Mouse (Mus musculus) kidney, postnatal 0 days (tissue): Measurements from ENCODE around the gene Iqch. TPM values are rescaled to one million over a fixed set of nuclear protein-coding genes. Genes with fewer than 3 reads are reported as not detected.
"Not testable (repeated sequence)": the region's sequence is repeated elsewhere in the genome, so short reads cannot be mapped to it uniquely, and the experiment has no call there.

Experiments
- ATAC-seq: fragments of 200-750 bp; cut with Nextera tagmentation; replicated peaks from 2 replicates; pipeline ENCODE4 v1.8.0; 2017; ENCODE audit warnings: low read depth, moderate number of reproducible peaks, moderate TSS enrichment, moderate library complexity; ENCODE audit not compliant: low FRiP score
- DNase-seq: peaks from one replicate; pipeline ENCODE4 v3.0.0-alpha.2; 2016; ENCODE audit warnings: low spot score
- H3K27ac ChIP-seq: fragments of 300-500 bp; sonication (generic); 2 replicates; pipeline ENCODE4 v1.5.1; 2014; ENCODE audit warnings: mild to moderate bottlenecking
- H3K27me3 ChIP-seq: fragments of 300-500 bp; sonication (generic); 2 replicates; pipeline ENCODE4 v1.6.1; 2014; ENCODE audit warnings: low read length, mixed read lengths; ENCODE audit not compliant: insufficient read depth
- H3K36me3 ChIP-seq: fragments of 300-500 bp; sonication (generic); 2 replicates; pipeline ENCODE4 v1.6.1; 2014; ENCODE audit warnings: low read length, mixed read lengths; ENCODE audit not compliant: insufficient read depth
- H3K4me1 ChIP-seq: fragments of 300-500 bp; sonication (generic); replicated peaks from 2 replicates; pipeline ENCODE4 v1.6.1; 2014; ENCODE audit warnings: antibody characterized with exemption, low read length, mixed read lengths; ENCODE audit not compliant: insufficient read depth
- H3K4me2 ChIP-seq: fragments of 300-500 bp; sonication (generic); 2 replicates; pipeline ENCODE4 v1.6.1; 2014; ENCODE audit warnings: mild to moderate bottlenecking, low read length, moderate library complexity, mixed read lengths
- H3K4me3 ChIP-seq: fragments of 300-500 bp; sonication (generic); replicated peaks from 2 replicates; pipeline ENCODE4 v1.5.1; 2014; ENCODE audit warnings: low read depth, low read length
- H3K9ac ChIP-seq: fragments of 300-500 bp; sonication (generic); 2 replicates; pipeline ENCODE4 v1.6.1; 2014; ENCODE audit warnings: low read depth, low read length
- H3K9me3 ChIP-seq: fragments of 300-500 bp; sonication (generic); replicated peaks from 2 replicates; pipeline ENCODE4 v1.6.1; 2016; ENCODE audit warnings: low read length, inconsistent platforms, mixed read lengths
- CTCF ChIP-seq: IDR thresholded peaks from 2 replicates; pipeline ENCODE4 v1.5.1; 2016; ENCODE audit warnings: antibody characterized with exemption, low read depth, mild to moderate bottlenecking, moderate library complexity
- WGBS: fragments of 180-500 bp; shearing (Covaris S2); extraction: QIAGEN DNeasy Blood & Tissue Kit; methylation state at CpG from one replicate; pipeline ENCODE4 v1.1.7; 2014; 5-methylcytosine and 5-hydroxymethylcytosine counted together
- polyA plus RNA-seq: library from polyadenylated mRNA; unstranded; fragments of >200 nt; fragmentation: Nextera tagmentation; extraction: Ambion mirVana; gene quantifications from 2 replicates; pipeline ENCODE4 v1.2.1, GENCODE M21; 2015

Iqch gene
- polyA plus RNA-seq, 1 experiment from 2014 or later: 0.11 TPM

DNA sequence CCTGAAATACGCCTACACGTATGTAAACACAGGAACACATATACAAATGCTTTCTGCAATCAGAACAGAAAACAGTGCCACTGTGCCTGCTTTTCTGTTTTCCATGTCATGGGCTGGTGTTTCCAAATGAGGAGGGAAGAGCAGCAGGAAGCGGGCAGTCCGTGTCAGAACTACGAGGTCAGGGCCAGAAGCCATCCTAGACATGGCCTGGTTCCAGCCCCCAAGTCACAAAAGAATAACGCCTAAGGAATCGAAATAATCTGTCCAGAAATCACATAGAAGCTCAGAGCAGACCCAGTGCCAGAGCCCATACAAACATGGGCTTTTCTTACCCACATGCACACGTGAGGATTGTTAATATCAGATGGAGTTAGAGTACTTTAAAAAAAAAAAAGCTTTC is 45.4 kb downstream of the Iqch start:
- no peak for TF ChIP-seq CTCF
- DNase-seq: no peak
- Histone ChIP-seq H3K9ac (no peak overlapping the region), H3K4me3 (no peak overlapping the region), H3K9me3 (no peaks in the 10 kb centered on the region), H3K27me3 (no peaks in the 10 kb centered on the region), H3K4me2 (no peak overlapping the region), H3K4me1 (no peaks in the 10 kb centered on the region), H3K27ac (no peak overlapping the region), H3K36me3 (no peaks in the 10 kb centered on the region)
- ATAC-seq: no peak
- 70% methylated on average over 8 of the region's 8 CpGs for whole genome bisulfite sequencing

DNA sequence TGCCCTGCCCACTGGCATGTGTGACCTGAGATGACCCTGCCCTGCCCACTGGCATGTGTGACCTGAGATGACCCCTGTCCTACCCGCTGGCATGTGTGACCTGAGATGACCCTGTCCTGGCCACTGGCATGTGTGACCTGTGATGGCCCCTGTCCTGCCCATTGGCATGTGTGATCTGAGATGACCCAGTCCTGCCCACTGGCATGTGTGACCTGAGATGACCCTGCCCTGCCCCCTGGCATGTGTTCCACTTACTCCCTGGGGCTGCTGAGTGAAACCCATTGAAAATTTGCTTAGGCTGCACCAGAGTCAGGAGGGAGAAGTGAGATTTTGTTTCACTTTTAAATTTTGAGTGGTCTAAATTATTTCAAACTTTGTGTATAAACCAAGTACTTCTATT is 46.0 kb downstream of the Iqch start:
- Histone ChIP-seq H3K4me3 (no peak overlapping the region), H3K27ac (no peak overlapping the region)
- WGBS: 74% methylated on average over 1 of the region's 1 CpGs

DNA sequence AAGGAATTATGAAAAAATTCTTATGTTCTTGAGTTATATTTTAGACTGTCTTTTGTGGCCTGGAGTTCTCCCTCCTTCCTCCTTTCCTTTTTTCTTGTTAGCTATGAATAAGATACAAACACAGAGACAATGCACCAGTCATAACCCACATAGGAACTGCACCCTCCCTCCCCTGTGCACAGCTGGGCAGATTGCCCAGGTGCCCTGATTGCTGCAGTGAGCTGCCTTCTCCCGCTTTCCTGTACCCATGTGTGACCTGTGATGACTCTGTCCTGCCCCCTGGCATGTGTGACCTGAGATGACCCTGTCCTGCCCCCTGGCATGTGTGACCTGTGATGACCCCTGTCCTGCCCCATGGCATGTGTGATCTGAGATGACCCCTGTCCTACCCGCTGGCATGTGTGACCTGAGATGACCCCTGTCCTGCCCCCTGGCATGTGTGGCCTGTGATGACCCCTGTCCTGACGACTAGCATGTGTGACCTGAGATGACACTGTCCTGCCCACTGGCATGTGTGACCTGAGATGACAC is 46.8 kb downstream of the Iqch start:
- H3K27me3 ChIP-seq: no peaks in the 10 kb centered on the region
- H3K4me3 ChIP-seq: no peak overlapping the region
- no peak for ATAC-seq
- H3K9ac ChIP-seq: no peak overlapping the region
- H3K4me2 ChIP-seq: no peak overlapping the region
- no peaks in the 10 kb centered on the region for H3K36me3 ChIP-seq
- TF ChIP-seq CTCF: no peak
- no peaks in the 10 kb centered on the region for H3K9me3 ChIP-seq
- WGBS: 64% methylated on average over 3 of the region's 3 CpGs
- no peak for DNase-seq
- no peaks in the 10 kb centered on the region for H3K4me1 ChIP-seq
- no peak overlapping the region for H3K27ac ChIP-seq

More for the DNA sequence above, 46.0 kb downstream of the Iqch start:
- no peaks in the 10 kb centered on the region for H3K27me3 ChIP-seq
- no peak for DNase-seq
- H3K36me3 ChIP-seq: no peaks in the 10 kb centered on the region
- no peak overlapping the region for H3K9ac ChIP-seq
- no peak for ATAC-seq
- H3K9me3 ChIP-seq: no peaks in the 10 kb centered on the region
- no peak for TF ChIP-seq CTCF
- no peaks in the 10 kb centered on the region for H3K4me1 ChIP-seq
- no peak overlapping the region for H3K4me2 ChIP-seq

DNA sequence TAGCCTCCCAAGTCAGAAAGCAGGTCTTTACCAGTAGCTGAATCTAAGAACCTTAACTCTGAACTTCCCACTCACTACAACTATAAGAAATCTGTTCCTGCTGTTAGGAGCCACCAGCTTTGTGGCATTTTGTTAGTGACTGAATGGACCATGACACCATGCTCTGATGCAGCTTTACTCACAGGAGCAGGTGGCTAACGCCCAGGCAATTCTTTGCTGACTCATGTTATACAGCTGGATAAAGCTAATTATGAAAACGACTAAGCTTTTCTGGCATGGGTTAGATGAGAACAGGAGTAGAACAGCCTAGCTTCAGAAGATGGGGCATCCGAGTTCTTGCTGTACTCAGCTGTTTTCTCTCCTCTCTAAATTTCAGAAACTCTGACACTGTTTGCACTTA is 48.7 kb downstream of the Iqch start:
- no peak overlapping the region for H3K4me3 ChIP-seq
- H3K27me3 ChIP-seq: no peaks in the 10 kb centered on the region
- no peak for ATAC-seq
- H3K27ac ChIP-seq: no peak overlapping the region
- TF ChIP-seq CTCF: no peak
- no peaks in the 10 kb centered on the region for H3K9me3 ChIP-seq
- H3K4me1 ChIP-seq: no peaks in the 10 kb centered on the region
- H3K4me2 ChIP-seq: no peak overlapping the region
- 82% methylated on average over 3 of the region's 3 CpGs for WGBS
- H3K36me3 ChIP-seq: no peaks in the 10 kb centered on the region
- DNase-seq: no peak
- H3K9ac ChIP-seq: no peak overlapping the region

DNA sequence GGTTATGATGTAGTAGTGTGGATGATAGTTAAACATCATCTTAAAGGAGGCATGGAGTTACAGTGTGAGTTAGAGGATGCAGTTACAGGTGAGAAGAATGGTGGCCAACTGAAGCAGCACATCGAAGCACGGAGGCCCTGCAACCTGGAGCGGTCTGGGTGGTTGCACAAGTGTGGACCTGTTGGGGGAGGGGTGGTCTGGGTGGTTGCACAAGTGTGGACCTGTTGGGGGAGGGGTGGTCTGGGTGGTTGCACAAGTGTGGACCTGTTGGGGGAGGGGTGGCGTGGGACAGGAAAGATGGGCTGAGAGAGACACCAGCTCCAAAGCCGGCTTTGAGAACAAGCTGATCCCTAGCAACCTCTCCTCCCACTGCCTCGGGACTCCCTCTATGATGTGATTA is 51.6 kb downstream of the Iqch start:
- WGBS: 73% methylated on average over 6 of the region's 6 CpGs
- not testable (repeated sequence) for H3K9ac ChIP-seq

DNA sequence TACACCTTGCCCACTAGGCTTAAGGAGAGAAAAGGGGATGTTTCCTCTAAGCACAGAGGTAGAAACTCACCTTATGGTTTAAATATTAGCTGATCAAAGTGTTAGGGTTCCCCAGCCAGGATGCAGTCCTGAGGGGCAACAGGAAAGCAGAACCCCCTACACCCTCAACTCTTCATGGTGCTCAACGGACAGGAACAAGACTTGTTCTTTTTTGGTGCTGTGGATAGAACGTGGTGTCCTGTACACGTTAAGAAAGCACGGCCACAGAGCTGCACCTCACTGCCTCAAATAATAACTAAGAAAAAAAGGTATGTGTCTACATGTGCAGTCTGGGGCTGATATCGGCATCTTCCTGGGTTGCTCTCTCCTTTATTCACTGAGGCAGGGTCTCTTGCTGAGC is 53.3 kb downstream of the Iqch start:
- H3K9me3 ChIP-seq: no peaks in the 10 kb centered on the region
- no peak overlapping the region for H3K27ac ChIP-seq
- no peak overlapping the region for H3K4me2 ChIP-seq
- WGBS: 67% methylated on average over 5 of the region's 5 CpGs
- no peak overlapping the region for H3K4me3 ChIP-seq
- no peak for DNase-seq
- no peaks in the 10 kb centered on the region for H3K36me3 ChIP-seq
- no peaks in the 10 kb centered on the region for H3K4me1 ChIP-seq
- H3K27me3 ChIP-seq: no peaks in the 10 kb centered on the region
- ATAC-seq: no peak
- no peak for TF ChIP-seq CTCF
- H3K9ac ChIP-seq: no peak overlapping the region

More for the DNA sequence above, 51.6 kb downstream of the Iqch start:
- not testable (repeated sequence) for DNase-seq, H3K9me3 ChIP-seq, H3K36me3 ChIP-seq, H3K27ac ChIP-seq, H3K4me2 ChIP-seq, H3K4me3 ChIP-seq, H3K4me1 ChIP-seq, ATAC-seq, H3K27me3 ChIP-seq

DNA sequence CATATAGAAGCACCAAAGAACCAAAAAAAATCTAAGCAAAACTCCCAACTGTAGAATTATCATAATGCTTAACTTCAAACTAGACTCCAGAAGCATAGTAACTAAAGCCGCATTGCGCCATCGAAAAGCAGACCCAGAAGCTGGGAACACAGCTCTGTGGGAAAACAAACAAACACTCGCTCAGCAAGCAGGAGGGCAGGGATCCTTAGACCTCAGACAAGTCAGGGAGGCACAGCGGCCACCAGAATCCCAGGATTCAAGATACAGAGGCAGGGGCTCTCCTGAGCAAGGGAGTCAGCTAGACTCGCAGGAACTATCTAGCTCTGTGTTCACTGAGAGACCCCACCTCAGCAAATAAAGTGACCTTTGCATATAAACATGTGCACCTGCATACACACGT is 60.4 kb downstream of the Iqch start:
- DNase-seq (no peak), ATAC-seq (no peak)
- WGBS: 63% methylated on average over 7 of the region's 7 CpGs
- no peak overlapping the region for H3K9ac ChIP-seq
- H3K4me3 ChIP-seq: no peak overlapping the region
- no peak overlapping the region for H3K27ac ChIP-seq
- no peak for TF ChIP-seq CTCF
- no peaks in the 10 kb centered on the region for H3K27me3 ChIP-seq
- H3K9me3 ChIP-seq: no peaks in the 10 kb centered on the region
- H3K36me3 ChIP-seq: no peaks in the 10 kb centered on the region
- H3K4me1 ChIP-seq: no peaks in the 10 kb centered on the region
- H3K4me2 ChIP-seq: no peak overlapping the region
